Mouse (Mus musculus): ENCODE data around the gene Atp1b1. TPM values are rescaled to one million over a fixed set of nuclear protein-coding genes. Genes with fewer than 3 reads are reported as not detected.

Gene Atp1b1
- polyA plus RNA-seq, 1 experiment = 868 TPM

DNA sequence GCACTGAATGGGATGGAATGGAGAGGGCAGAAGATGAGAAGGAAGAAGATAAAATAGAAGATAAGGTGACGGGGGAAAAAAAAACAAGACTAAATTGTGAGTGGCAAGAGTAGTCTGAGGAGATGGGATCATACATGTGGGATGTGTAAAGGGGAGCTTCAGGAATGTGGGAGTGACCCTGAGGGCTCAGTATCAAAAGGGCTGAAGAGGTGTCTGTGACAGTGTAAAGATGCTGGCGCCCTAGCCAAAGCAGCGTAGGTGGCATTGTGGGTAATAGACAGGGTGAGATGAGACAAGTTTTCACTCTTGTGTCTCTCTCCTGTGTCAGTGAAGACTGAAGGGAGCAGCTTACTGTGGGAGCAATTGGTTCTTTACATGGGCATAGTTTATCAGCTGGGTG is 58.6 kb downstream of the Atp1b1 start:
- WGBS = 92% methylated on average over 3 of the region's 3 CpGs
- peaks cover 9% of the 10 kb centered on the region for H3K4me1 ChIP-seq (ENCODE audit: control insufficient read depth, insufficient read depth, low read length)
- H3K27ac ChIP-seq (ENCODE audit: insufficient read depth, low read depth, low read length) = no peak overlapping the region
- TF ChIP-seq CTCF (IDR thresholded peaks at IDR 0.05; ENCODE audit: insufficient read depth, low read depth, low read length) (no peak), POLR2A (IDR thresholded peaks at IDR 0.05; ENCODE audit: insufficient read depth, low read depth, low read length) (no peak)
- H3K4me3 ChIP-seq (ENCODE audit: insufficient read depth, low read depth, low read length) = no peak overlapping the region

- WGBS = 32% methylated on average over 4 of the region's 4 CpGs
- H3K4me3 ChIP-seq (ENCODE audit: insufficient read depth, low read depth, low read length) = no peak overlapping the region
- peaks cover 9% of the 10 kb centered on the region for H3K4me1 ChIP-seq (ENCODE audit: control insufficient read depth, insufficient read depth, low read length)
- H3K27ac ChIP-seq (ENCODE audit: insufficient read depth, low read depth, low read length) = peak overlapping the region; percentile 27; the same call in 1 of the 2 replicates
- no peak for TF ChIP-seq CTCF (IDR thresholded peaks at IDR 0.05; ENCODE audit: insufficient read depth, low read depth, low read length)
- no peak for TF ChIP-seq POLR2A (IDR thresholded peaks at IDR 0.05; ENCODE audit: insufficient read depth, low read depth, low read length)
Observed at GRCm38 (mm10) chr1:164397672-164398071, 60.5 kb downstream of the Atp1b1 start.

DNA sequence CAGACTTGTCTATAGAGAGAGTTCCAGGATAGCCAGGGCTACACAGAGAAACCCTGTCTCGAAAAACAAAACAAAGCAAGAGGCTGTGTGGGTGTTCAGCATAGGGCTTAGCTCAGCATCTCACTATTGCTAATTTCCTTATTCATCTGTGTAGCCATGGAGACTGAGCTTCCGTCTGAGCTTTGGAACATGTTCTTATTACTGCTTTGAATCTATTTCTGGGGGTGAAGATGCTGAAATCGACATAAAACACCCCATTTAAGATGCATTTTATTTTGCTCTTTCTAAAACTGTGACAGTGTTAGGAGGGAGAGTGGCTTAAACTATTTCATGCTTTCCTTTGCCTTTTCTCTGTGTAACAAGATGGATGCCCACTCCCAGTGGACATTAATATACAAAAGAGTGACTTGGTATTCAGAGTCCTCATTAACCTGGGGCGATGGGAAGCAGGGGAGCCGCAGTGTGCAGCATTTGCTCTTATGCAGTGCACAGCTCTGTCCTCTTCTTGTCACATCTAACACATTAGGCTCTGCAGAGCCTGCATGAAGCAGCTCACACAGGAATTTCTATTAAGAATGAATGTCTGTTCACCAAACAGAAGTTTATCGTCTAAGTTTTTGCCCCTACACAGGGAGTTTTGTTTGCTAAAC is 62.9 kb downstream of the Atp1b1 start:
- H3K4me3 ChIP-seq (ENCODE audit: insufficient read depth, low read depth, low read length) = no peak overlapping the region
- H3K4me1 ChIP-seq (ENCODE audit: control insufficient read depth, insufficient read depth, low read length) = peaks cover 11% of the 10 kb centered on the region
- H3K27ac ChIP-seq (ENCODE audit: insufficient read depth, low read depth, low read length) = peak overlapping the region; percentile 88
- no peak for TF ChIP-seq POLR2A (IDR thresholded peaks at IDR 0.05; ENCODE audit: insufficient read depth, low read depth, low read length)
- TF ChIP-seq CTCF (IDR thresholded peaks at IDR 0.05; ENCODE audit: insufficient read depth, low read depth, low read length) = no peak
- WGBS = 8% methylated on average over 6 of the region's 6 CpGs

GRCm38 (mm10) chr1:164392176-164392575 is 66.0 kb downstream of the Atp1b1 start:
- Histone ChIP-seq H3K4me1 (ENCODE audit: control insufficient read depth, insufficient read depth, low read length) (peaks cover 9% of the 10 kb centered on the region), H3K27ac (ENCODE audit: insufficient read depth, low read depth, low read length) (peak overlapping the region; percentile 62), H3K4me3 (ENCODE audit: insufficient read depth, low read depth, low read length) (no peak overlapping the region)
- 44% methylated on average over 3 of the region's 3 CpGs for WGBS
- TF ChIP-seq CTCF (IDR thresholded peaks at IDR 0.05; ENCODE audit: insufficient read depth, low read depth, low read length) (no peak), POLR2A (IDR thresholded peaks at IDR 0.05; ENCODE audit: insufficient read depth, low read depth, low read length) (no peak)

DNA sequence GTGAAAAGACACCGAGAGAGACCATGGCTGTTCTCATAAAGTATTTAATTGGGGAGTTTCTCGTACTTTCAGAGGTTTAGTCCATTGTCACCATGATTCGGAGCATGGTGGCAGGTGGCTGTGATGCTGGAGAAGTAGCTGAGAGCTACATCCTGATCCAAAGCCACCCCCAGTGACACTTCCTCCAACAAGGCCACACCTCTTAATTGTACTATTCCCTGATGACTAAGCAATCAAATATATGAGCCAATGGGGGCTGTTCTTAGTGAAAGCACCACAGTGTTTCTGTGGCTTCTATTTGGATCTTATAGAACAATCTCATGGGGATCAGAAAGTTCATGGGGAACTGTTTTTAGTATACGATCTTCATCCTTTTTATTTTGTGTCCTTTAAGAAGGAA is 68.4 kb downstream of the Atp1b1 start:
- peaks cover 2% of the 10 kb centered on the region for H3K4me1 ChIP-seq (ENCODE audit: control insufficient read depth, insufficient read depth, low read length)
- whole genome bisulfite sequencing = 64% methylated on average over 4 of the region's 4 CpGs
- no peak for TF ChIP-seq CTCF (IDR thresholded peaks at IDR 0.05; ENCODE audit: insufficient read depth, low read depth, low read length)
- no peak for TF ChIP-seq POLR2A (IDR thresholded peaks at IDR 0.05; ENCODE audit: insufficient read depth, low read depth, low read length)
- 0 out of 2 replicates have a peak overlapping the region, but pooled peaks have one; percentile 6 for H3K27ac ChIP-seq (ENCODE audit: insufficient read depth, low read depth, low read length)
- no peak overlapping the region for H3K4me3 ChIP-seq (ENCODE audit: insufficient read depth, low read depth, low read length)

Other genes with a start within 250 kb of the Atp1b1 start
- gene Slc19a2, start 209.3 kb downstream of the Atp1b1 start, polyA plus RNA-seq (2012; ENCODE audit: insufficient read depth, insufficient read length, low replicate concordance, missing spikeins) = not detected in 2 replicates
- not detected in 2 replicates for gene Ccdc181, start 182.8 kb downstream of the Atp1b1 start, polyA plus RNA-seq (2012; ENCODE audit: insufficient read depth, insufficient read length, low replicate concordance, missing spikeins)
- gene Nme7, start 154.2 kb downstream of the Atp1b1 start, polyA plus RNA-seq (2012; ENCODE audit: insufficient read depth, insufficient read length, low replicate concordance, missing spikeins) = not detected in 2 replicates
- gene Blzf1, start 150.9 kb downstream of the Atp1b1 start, polyA plus RNA-seq (2012; ENCODE audit: insufficient read depth, insufficient read length, low replicate concordance, missing spikeins) = not detected in 2 replicates